Mouse (Mus musculus): ENCODE results near the gene Usp2. TPM values are rescaled to one million over a fixed set of nuclear protein-coding genes. Genes with fewer than 3 reads are reported as not detected.

The Usp2 gene
- total and polyA plus RNA-seq, 3 experiments, result 73.8 to 206 (median 75.8) TPM

DNA sequence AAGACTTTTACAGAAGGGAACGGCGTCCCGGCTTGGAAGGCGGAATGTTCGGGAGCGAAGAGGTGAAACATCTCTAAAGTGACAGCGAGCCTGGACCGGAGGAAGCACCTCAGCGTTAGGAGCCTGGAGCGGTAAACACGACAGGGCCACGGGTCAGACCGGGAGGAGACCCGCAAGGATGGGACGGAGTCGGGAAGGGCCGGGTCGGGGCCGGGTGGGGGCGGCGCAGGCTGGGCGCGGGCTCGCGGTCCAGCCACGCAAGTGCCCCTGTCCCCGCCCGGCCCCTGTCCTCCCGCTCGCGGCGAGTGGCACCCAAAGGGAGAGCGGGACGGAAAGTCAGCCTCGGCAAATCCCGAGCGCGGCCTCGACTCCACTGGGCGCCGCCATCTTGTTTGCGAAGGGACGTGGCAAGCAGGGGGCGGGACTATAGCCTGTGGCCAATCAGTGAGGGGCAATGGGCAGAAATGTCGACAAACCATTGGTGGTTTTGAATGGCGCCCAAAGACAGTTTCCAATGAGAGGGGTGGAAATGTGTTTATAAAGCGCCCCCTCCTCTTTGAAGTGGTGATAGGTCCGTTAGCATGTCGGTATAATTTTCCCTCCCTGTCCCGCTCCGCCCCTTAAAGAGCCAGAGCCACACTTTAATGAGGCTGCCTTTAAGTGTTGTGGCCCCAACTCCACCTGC, 46.4 kb downstream of the Usp2 start, which contains the start of the genes Gm49380 and Rnf26:
Gm49380 (minus strand) TSS at position 396 of the 685 bp plus-strand sequence.
Rnf26 (minus strand) TSS at position 413 of the 685 bp plus-strand sequence.
- H3K36me3 ChIP-seq (ENCODE audit: control insufficient read depth, insufficient read depth, low read length), result peaks cover 3% of the 10 kb centered on the region; the same call in 1 of the 2 replicates
- intact Hi-C loops (cut with DNase I), result no loop called here
- H3K27me3 ChIP-seq (ENCODE audit: control insufficient read depth, insufficient read depth, low read length), result no peaks in the 10 kb centered on the region
- 1% methylated on average over 49 of the region's 51 CpGs for WGBS
- peak; percentile 94 to 96 for DNase-seq
- peak within 1 kb of the TSS; percentile 69; the same call in 1 of the 2 replicates for H3K27ac ChIP-seq
- H3K9ac ChIP-seq (ENCODE audit: low read depth, low read length), result peak within 1 kb of the TSS; percentile 92
- no peaks in the 10 kb centered on the region; the same call in 1 of the 2 replicates for H3K79me2 ChIP-seq (replicated peaks; ENCODE audit: control insufficient read depth, insufficient read depth, low read length)
- H3K4me3 ChIP-seq, result peak within 1 kb of the TSS; percentile 62
- peaks cover 9% of the 10 kb centered on the region for H3K4me1 ChIP-seq (ENCODE audit: control insufficient read depth, insufficient read depth, low read length)
- TF ChIP-seq CTCF (IDR thresholded peaks at IDR 0.05) (no peak), EP300 (IDR thresholded peaks at IDR 0.05; ENCODE audit: insufficient read depth, low read depth, low read length) (peak; percentile 52; the same call in 1 of the 2 replicates), POLR2A (IDR thresholded peaks at IDR 0.05; ENCODE audit: insufficient read depth, low read depth, low read length) (peak; percentile 65)

DNA sequence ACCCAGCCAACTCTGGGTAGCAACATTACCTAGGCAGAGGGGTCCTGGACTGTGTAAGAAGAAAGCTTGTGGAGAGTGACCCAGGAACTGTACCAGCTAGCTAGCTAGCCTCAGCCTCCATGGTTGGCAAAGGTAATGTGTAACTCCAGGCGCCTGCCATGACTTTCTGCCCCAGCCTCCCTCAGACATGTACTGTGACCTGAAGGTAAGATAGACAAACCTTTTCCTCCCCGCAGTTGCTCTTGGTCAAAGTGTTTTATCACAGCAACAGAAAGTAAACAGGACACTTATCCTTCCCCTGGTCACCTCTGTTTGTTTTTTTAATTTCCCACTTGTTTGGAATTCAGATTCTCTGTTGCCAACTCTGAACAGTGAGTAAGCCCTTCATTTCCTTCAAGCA, 47.6 kb downstream of the Usp2 start:
- no peak overlapping the region for H3K4me3 ChIP-seq
- no peaks in the 10 kb centered on the region for H3K27me3 ChIP-seq (ENCODE audit: control insufficient read depth, insufficient read depth, low read length)
- TF ChIP-seq POLR2A (IDR thresholded peaks at IDR 0.05; ENCODE audit: insufficient read depth, low read depth, low read length), result no peak
- TF ChIP-seq CTCF (IDR thresholded peaks at IDR 0.05), result no peak
- no peak for TF ChIP-seq EP300 (IDR thresholded peaks at IDR 0.05; ENCODE audit: insufficient read depth, low read depth, low read length)
- no peaks in the 10 kb centered on the region for H3K79me2 ChIP-seq (replicated peaks; ENCODE audit: control insufficient read depth, insufficient read depth, low read length)
- H3K9ac ChIP-seq (ENCODE audit: low read depth, low read length), result no peak overlapping the region
- intact Hi-C loops (cut with DNase I), result no loop called here
- no peaks in the 10 kb centered on the region; the same call in 1 of the 2 replicates for H3K36me3 ChIP-seq (ENCODE audit: control insufficient read depth, insufficient read depth, low read length)
- DNase-seq, result no peak
- peaks cover 4% of the 10 kb centered on the region for H3K4me1 ChIP-seq (ENCODE audit: control insufficient read depth, insufficient read depth, low read length)
- no peak overlapping the region for H3K27ac ChIP-seq
- 73% methylated on average over 2 of the region's 2 CpGs for WGBS

DNA sequence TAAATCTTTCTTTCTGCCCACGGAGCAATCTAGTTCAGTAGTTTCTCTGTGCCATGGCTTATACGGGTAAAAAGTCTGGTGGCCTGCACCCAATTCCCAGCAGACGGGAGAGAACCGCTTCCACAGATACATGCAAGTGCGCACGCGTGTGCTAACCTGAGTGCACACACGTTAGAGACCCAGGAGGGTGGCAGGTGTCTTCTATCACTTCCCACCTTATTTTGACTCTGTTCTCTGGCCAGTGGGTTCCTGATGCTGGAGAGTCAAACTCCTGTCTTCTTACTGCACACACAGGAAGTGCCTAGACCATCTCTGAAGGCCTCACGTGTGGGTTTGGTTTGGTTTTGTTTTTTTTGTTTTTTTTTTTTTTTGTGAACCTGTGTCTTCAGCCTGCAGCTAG, 48.8 kb downstream of the Usp2 start:
- H3K4me1 ChIP-seq (ENCODE audit: control insufficient read depth, insufficient read depth, low read length), result peaks cover 1% of the 10 kb centered on the region
- H3K27ac ChIP-seq, result no peak overlapping the region
- no peak overlapping the region for H3K4me3 ChIP-seq
- DNase-seq, result no peak
- no peaks in the 10 kb centered on the region for H3K27me3 ChIP-seq (ENCODE audit: control insufficient read depth, insufficient read depth, low read length)
- H3K9ac ChIP-seq (ENCODE audit: low read depth, low read length), result no peak overlapping the region
- H3K36me3 ChIP-seq (ENCODE audit: control insufficient read depth, insufficient read depth, low read length), result no peaks in the 10 kb centered on the region
- TF ChIP-seq CTCF (IDR thresholded peaks at IDR 0.05), result no peak
- TF ChIP-seq POLR2A (IDR thresholded peaks at IDR 0.05; ENCODE audit: insufficient read depth, low read depth, low read length), result no peak
- TF ChIP-seq EP300 (IDR thresholded peaks at IDR 0.05; ENCODE audit: insufficient read depth, low read depth, low read length), result no peak
- H3K79me2 ChIP-seq (replicated peaks; ENCODE audit: control insufficient read depth, insufficient read depth, low read length), result no peaks in the 10 kb centered on the region
- WGBS, result 84% methylated on average over 9 of the region's 9 CpGs
- intact Hi-C loops (cut with DNase I), result no loop called here

DNA sequence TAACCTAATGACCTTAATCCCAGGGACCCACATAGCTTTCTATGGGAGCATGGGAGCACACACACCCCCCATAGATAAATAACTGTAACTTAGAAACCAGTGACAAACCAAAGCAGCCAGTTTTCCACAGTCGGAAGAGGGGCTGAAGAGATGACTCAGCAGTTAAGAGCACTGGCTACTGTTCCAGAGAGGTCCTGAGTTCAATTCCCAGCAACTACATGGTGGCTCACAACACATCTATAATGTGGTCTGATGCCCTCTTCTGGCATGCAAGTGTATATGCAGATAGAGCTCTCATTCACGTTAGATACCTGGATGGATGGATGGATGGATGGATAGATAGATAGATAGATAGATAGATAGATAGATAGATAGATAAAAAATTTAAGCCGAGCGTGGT, 49.4 kb downstream of the Usp2 start:
- Histone ChIP-seq H3K27me3 (ENCODE audit: control insufficient read depth, insufficient read depth, low read length) (no peaks in the 10 kb centered on the region), H3K4me3 (no peak overlapping the region), H3K27ac (no peak overlapping the region), H3K36me3 (ENCODE audit: control insufficient read depth, insufficient read depth, low read length) (no peaks in the 10 kb centered on the region), H3K4me1 (ENCODE audit: control insufficient read depth, insufficient read depth, low read length) (peaks cover 1% of the 10 kb centered on the region), H3K9ac (ENCODE audit: low read depth, low read length) (no peak overlapping the region), H3K79me2 (replicated peaks; ENCODE audit: control insufficient read depth, insufficient read depth, low read length) (no peaks in the 10 kb centered on the region)
- intact Hi-C loops (cut with DNase I), result no loop called here
- no peak for DNase-seq
- WGBS, result 92% methylated on average over 4 of the region's 4 CpGs
- TF ChIP-seq POLR2A (IDR thresholded peaks at IDR 0.05; ENCODE audit: insufficient read depth, low read depth, low read length) (no peak), CTCF (IDR thresholded peaks at IDR 0.05) (peak; percentile 30), EP300 (IDR thresholded peaks at IDR 0.05; ENCODE audit: insufficient read depth, low read depth, low read length) (no peak)

DNA sequence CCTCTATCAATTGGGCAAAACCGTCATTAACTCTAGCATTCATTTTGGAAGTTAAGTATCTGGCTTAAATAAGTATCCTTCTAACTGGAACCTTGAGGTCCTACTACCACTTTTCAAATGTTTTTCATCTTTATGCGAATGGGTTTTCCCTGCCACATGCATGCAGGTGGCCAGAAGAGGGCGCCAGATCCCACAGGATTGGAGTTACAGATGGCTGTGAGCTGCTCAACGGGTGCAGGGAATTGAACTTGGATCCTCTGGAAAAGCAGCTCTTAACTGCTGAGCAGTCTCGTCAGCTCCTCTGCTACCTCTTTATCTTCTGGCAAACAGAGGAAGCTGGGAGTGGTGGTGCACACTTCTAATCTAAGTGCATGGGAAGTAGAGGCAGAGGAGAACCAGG, 52.2 kb downstream of the Usp2 start:
- Histone ChIP-seq H3K36me3 (ENCODE audit: control insufficient read depth, insufficient read depth, low read length) (no peaks in the 10 kb centered on the region), H3K79me2 (replicated peaks; ENCODE audit: control insufficient read depth, insufficient read depth, low read length) (no peaks in the 10 kb centered on the region), H3K9ac (ENCODE audit: low read depth, low read length) (no peak overlapping the region), H3K27ac (no peak overlapping the region), H3K27me3 (ENCODE audit: control insufficient read depth, insufficient read depth, low read length) (no peaks in the 10 kb centered on the region), H3K4me1 (ENCODE audit: control insufficient read depth, insufficient read depth, low read length) (no peaks in the 10 kb centered on the region), H3K4me3 (no peak overlapping the region)
- 59% methylated on average over 5 of the region's 5 CpGs for WGBS
- intact Hi-C loops (cut with DNase I), result no loop called here
- TF ChIP-seq POLR2A (IDR thresholded peaks at IDR 0.05; ENCODE audit: insufficient read depth, low read depth, low read length) (no peak), CTCF (IDR thresholded peaks at IDR 0.05) (peak; percentile 75)
- DNase-seq, result no peak

DNA sequence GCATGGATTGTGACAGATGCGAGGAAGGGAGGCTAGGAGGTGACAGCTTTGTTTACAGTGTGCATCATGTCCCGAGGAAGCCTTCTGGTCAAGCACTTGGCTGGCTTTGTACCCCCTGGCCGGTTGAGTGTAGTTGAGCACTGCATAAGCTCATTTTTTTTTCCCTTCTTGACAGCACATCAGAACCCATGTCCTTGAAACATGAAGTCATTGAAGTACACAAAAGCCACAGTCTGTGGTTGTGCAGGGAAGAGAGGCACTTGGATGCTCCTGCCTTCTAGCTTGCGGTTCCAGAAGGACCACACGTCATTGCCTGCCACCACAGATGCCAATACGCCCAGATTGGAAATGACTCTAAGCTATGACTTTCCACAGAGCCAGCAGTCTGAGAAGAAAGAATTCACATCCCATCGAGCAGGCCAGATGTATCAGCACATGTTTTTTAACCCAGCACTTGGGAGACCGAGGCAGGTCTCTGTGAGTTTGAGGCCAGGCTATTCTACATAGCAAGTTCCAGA, 53.2 kb downstream of the Usp2 start:
- Histone ChIP-seq H3K4me1 (ENCODE audit: control insufficient read depth, insufficient read depth, low read length) (no peaks in the 10 kb centered on the region), H3K27me3 (ENCODE audit: control insufficient read depth, insufficient read depth, low read length) (no peaks in the 10 kb centered on the region), H3K79me2 (replicated peaks; ENCODE audit: control insufficient read depth, insufficient read depth, low read length) (no peaks in the 10 kb centered on the region), H3K36me3 (ENCODE audit: control insufficient read depth, insufficient read depth, low read length) (no peaks in the 10 kb centered on the region), H3K9ac (ENCODE audit: low read depth, low read length) (no peak overlapping the region), H3K4me3 (no peak overlapping the region), H3K27ac (no peak overlapping the region)
- WGBS, result 74% methylated on average over 8 of the region's 8 CpGs
- DNase-seq, result no peak
- TF ChIP-seq POLR2A (IDR thresholded peaks at IDR 0.05; ENCODE audit: insufficient read depth, low read depth, low read length), result no peak
- TF ChIP-seq CTCF (IDR thresholded peaks at IDR 0.05), result no peak
- no peak for TF ChIP-seq EP300 (IDR thresholded peaks at IDR 0.05; ENCODE audit: insufficient read depth, low read depth, low read length)
- intact Hi-C loops (cut with DNase I), result no loop called here
